Mouse (Mus musculus): ENCODE measurements around the gene Hip1. TPM values are rescaled to one million over a fixed set of nuclear protein-coding genes. Genes with fewer than 3 reads are reported as not detected.

Hip1 gene
- total and polyA plus RNA-seq, 2 experiments from 2014 or later, result 24.9 to 126 TPM

- Histone ChIP-seq H3K4me3 (ENCODE audit: low read depth, low read length) (no peak overlapping the region), H3K9me3 (ENCODE audit: low read length) (no peaks in the 10 kb centered on the region), H3K36me3 (ENCODE audit: insufficient read depth, low read length) (no peaks in the 10 kb centered on the region), H3K27ac (ENCODE audit: low read depth, low read length) (no peak overlapping the region), H3K27me3 (ENCODE audit: insufficient read depth, low read length) (no peaks in the 10 kb centered on the region), H3K4me2 (ENCODE audit: low read depth, low read length, poor library complexity, severe bottlenecking) (no peak overlapping the region), H3K9ac (replicated peaks; ENCODE audit: low read length, poor library complexity, severe bottlenecking) (no peak overlapping the region), H3K4me1 (ENCODE audit: insufficient read depth, low read length) (no peaks in the 10 kb centered on the region)
- no peak for ATAC-seq (ENCODE audit: low FRiP score)
- WGBS, result 82% methylated on average over 2 of the region's 2 CpGs
- TF ChIP-seq CTCF (IDR thresholded peaks at IDR 0.05), result no peak
- DNase-seq (ENCODE audit: low spot score), result no peak
Measured at GRCm38 (mm10) chr5:135529964-135530363, 15.0 kb downstream of the Hip1 start.

GRCm38 (mm10) chr5:135529310-135529709, 15.6 kb downstream of the Hip1 start:
- Histone ChIP-seq H3K4me3 (ENCODE audit: low read depth, low read length) (no peak overlapping the region), H3K9me3 (ENCODE audit: low read length) (no peaks in the 10 kb centered on the region), H3K36me3 (ENCODE audit: insufficient read depth, low read length) (no peaks in the 10 kb centered on the region), H3K4me1 (ENCODE audit: insufficient read depth, low read length) (no peaks in the 10 kb centered on the region), H3K27ac (ENCODE audit: low read depth, low read length) (no peak overlapping the region), H3K4me2 (ENCODE audit: low read depth, low read length, poor library complexity, severe bottlenecking) (no peak overlapping the region), H3K9ac (replicated peaks; ENCODE audit: low read length, poor library complexity, severe bottlenecking) (no peak overlapping the region), H3K27me3 (ENCODE audit: insufficient read depth, low read length) (no peaks in the 10 kb centered on the region)
- DNase-seq (ENCODE audit: low spot score) (no peak), ATAC-seq (ENCODE audit: low FRiP score) (no peak)
- WGBS, result 79% methylated on average over 3 of the region's 3 CpGs
- peak; percentile 50 for TF ChIP-seq CTCF (IDR thresholded peaks at IDR 0.05)

- no peaks in the 10 kb centered on the region for H3K4me1 ChIP-seq (ENCODE audit: insufficient read depth, low read length)
- H3K4me2 ChIP-seq (ENCODE audit: low read depth, low read length, poor library complexity, severe bottlenecking), result no peak overlapping the region
- DNase-seq (ENCODE audit: low spot score) (no peak), ATAC-seq (ENCODE audit: low FRiP score) (no peak)
- no peak overlapping the region for H3K4me3 ChIP-seq (ENCODE audit: low read depth, low read length)
- no peaks in the 10 kb centered on the region for H3K36me3 ChIP-seq (ENCODE audit: insufficient read depth, low read length)
- H3K27ac ChIP-seq (ENCODE audit: low read depth, low read length), result no peak overlapping the region
- H3K9ac ChIP-seq (replicated peaks; ENCODE audit: low read length, poor library complexity, severe bottlenecking), result no peak overlapping the region
- no peak for TF ChIP-seq CTCF (IDR thresholded peaks at IDR 0.05)
- no peaks in the 10 kb centered on the region for H3K9me3 ChIP-seq (ENCODE audit: low read length)
- H3K27me3 ChIP-seq (ENCODE audit: insufficient read depth, low read length), result no peaks in the 10 kb centered on the region
- 28% methylated on average over 7 of the region's 7 CpGs for WGBS
Measured at GRCm38 (mm10) chr5:135527986-135528385, 16.9 kb downstream of the Hip1 start.

- Histone ChIP-seq H3K4me2 (ENCODE audit: low read depth, low read length, poor library complexity, severe bottlenecking) (no peak overlapping the region), H3K27ac (ENCODE audit: low read depth, low read length) (no peak overlapping the region), H3K4me1 (ENCODE audit: insufficient read depth, low read length) (no peaks in the 10 kb centered on the region), H3K9me3 (ENCODE audit: low read length) (no peaks in the 10 kb centered on the region), H3K27me3 (ENCODE audit: insufficient read depth, low read length) (no peaks in the 10 kb centered on the region), H3K9ac (replicated peaks; ENCODE audit: low read length, poor library complexity, severe bottlenecking) (no peak overlapping the region), H3K36me3 (ENCODE audit: insufficient read depth, low read length) (no peaks in the 10 kb centered on the region), H3K4me3 (ENCODE audit: low read depth, low read length) (no peak overlapping the region)
- no peak for ATAC-seq (ENCODE audit: low FRiP score)
- TF ChIP-seq CTCF (IDR thresholded peaks at IDR 0.05), result no peak
- no peak for DNase-seq (ENCODE audit: low spot score)
- 78% methylated on average over 11 of the region's 11 CpGs for WGBS
Measured at GRCm38 (mm10) chr5:135524660-135525560, 20.0 kb downstream of the Hip1 start.

- DNase-seq (ENCODE audit: low spot score) (no peak), ATAC-seq (ENCODE audit: low FRiP score) (no peak)
- no peak for TF ChIP-seq CTCF (IDR thresholded peaks at IDR 0.05)
- Histone ChIP-seq H3K9ac (replicated peaks; ENCODE audit: low read length, poor library complexity, severe bottlenecking) (no peak overlapping the region), H3K4me1 (ENCODE audit: insufficient read depth, low read length) (no peaks in the 10 kb centered on the region), H3K27me3 (ENCODE audit: insufficient read depth, low read length) (no peaks in the 10 kb centered on the region), H3K4me2 (ENCODE audit: low read depth, low read length, poor library complexity, severe bottlenecking) (no peak overlapping the region), H3K9me3 (ENCODE audit: low read length) (no peaks in the 10 kb centered on the region), H3K4me3 (ENCODE audit: low read depth, low read length) (no peak overlapping the region), H3K36me3 (ENCODE audit: insufficient read depth, low read length) (no peaks in the 10 kb centered on the region), H3K27ac (ENCODE audit: low read depth, low read length) (no peak overlapping the region)
- 89% methylated on average over 2 of the region's 2 CpGs for WGBS
Measured at GRCm38 (mm10) chr5:135524087-135524486, 20.8 kb downstream of the Hip1 start.

GRCm38 (mm10) chr5:135522111-135522722, 22.7 kb downstream of the Hip1 start:
- no peaks in the 10 kb centered on the region for H3K9me3 ChIP-seq (ENCODE audit: low read length)
- DNase-seq (ENCODE audit: low spot score), result no peak
- no peak overlapping the region for H3K4me3 ChIP-seq (ENCODE audit: low read depth, low read length)
- no peak overlapping the region for H3K4me2 ChIP-seq (ENCODE audit: low read depth, low read length, poor library complexity, severe bottlenecking)
- 88% methylated on average over 9 of the region's 9 CpGs for WGBS
- no peaks in the 10 kb centered on the region for H3K36me3 ChIP-seq (ENCODE audit: insufficient read depth, low read length)
- ATAC-seq (ENCODE audit: low FRiP score), result no peak
- no peaks in the 10 kb centered on the region for H3K4me1 ChIP-seq (ENCODE audit: insufficient read depth, low read length)
- TF ChIP-seq CTCF (IDR thresholded peaks at IDR 0.05), result no peak
- no peak overlapping the region for H3K9ac ChIP-seq (replicated peaks; ENCODE audit: low read length, poor library complexity, severe bottlenecking)
- no peak overlapping the region for H3K27ac ChIP-seq (ENCODE audit: low read depth, low read length)
- no peaks in the 10 kb centered on the region for H3K27me3 ChIP-seq (ENCODE audit: insufficient read depth, low read length)

All from midbrain, postnatal 0 days (tissue).